Mouse (Mus musculus) midbrain, embryonic 13.5 days (tissue): ENCODE measurements around the gene Neurl1b. TPM values are rescaled to one million over a fixed set of nuclear protein-coding genes. Genes with fewer than 3 reads are reported as not detected.

Experiments used
- ATAC-seq: fragments of 200-750 bp; cut with Nextera tagmentation; 2 replicates; pipeline ENCODE4 v1.8.0; 2017; ENCODE audit warnings: mild to moderate bottlenecking, moderate TSS enrichment, moderate library complexity
- H3K27ac ChIP-seq: fragments of 300-500 bp; sonication (generic); 2 replicates; pipeline ENCODE4 v1.5.1; 2015; ENCODE audit warnings: inconsistent platforms, mild to moderate bottlenecking, moderate library complexity
- H3K27me3 ChIP-seq: fragments of 300-500 bp; sonication (generic); 2 replicates; pipeline ENCODE4 v1.6.1; 2015; ENCODE audit warnings: mild to moderate bottlenecking, inconsistent platforms
- H3K36me3 ChIP-seq: fragments of 300-500 bp; sonication (generic); 2 replicates; pipeline ENCODE4 v1.6.1; 2015; ENCODE audit warnings: mild to moderate bottlenecking, inconsistent platforms
- H3K4me1 ChIP-seq: fragments of 300-500 bp; sonication (generic); replicated peaks from 2 replicates; pipeline ENCODE4 v1.6.1; 2015; ENCODE audit warnings: inconsistent platforms
- H3K4me2 ChIP-seq: fragments of 300-500 bp; sonication (generic); replicated peaks from 2 replicates; pipeline ENCODE4 v1.6.1; 2015; ENCODE audit warnings: moderate library complexity, mild to moderate bottlenecking, inconsistent platforms
- H3K4me3 ChIP-seq: fragments of 300-500 bp; sonication (generic); replicated peaks from 2 replicates; pipeline ENCODE4 v1.5.1; 2015; ENCODE audit warnings: mild to moderate bottlenecking, inconsistent platforms
- H3K9ac ChIP-seq: fragments of 300-500 bp; sonication (generic); replicated peaks from 2 replicates; pipeline ENCODE4 v1.6.1; 2015; ENCODE audit warnings: mild to moderate bottlenecking, inconsistent platforms
- H3K9me3 ChIP-seq: fragments of 300-500 bp; sonication (generic); 2 replicates; pipeline ENCODE4 v1.6.1; 2016; ENCODE audit warnings: mild to moderate bottlenecking, inconsistent platforms
- WGBS: fragments of 180-500 bp; shearing (Covaris S2); methylation state at CpG from one replicate; pipeline ENCODE4 v1.1.7; 2015; 5-methylcytosine and 5-hydroxymethylcytosine counted together
- polyA plus RNA-seq: library from polyadenylated mRNA; unstranded; fragments of >200 nt; fragmentation: Nextera tagmentation; extraction: Ambion mirVana; gene quantifications from 2 replicates; pipeline ENCODE4 v1.2.1, GENCODE M21; 2015

Neurl1b gene
- polyA plus RNA-seq = 0.75 and 0.82 TPM in 2 replicates

GRCm38 (mm10) chr17:26414523-26415354, at the start of gene Neurl1b:
Gene Neurl1b (plus strand): TSS chr17:26414829.
- Histone ChIP-seq H3K9ac (peak within 1 kb of the TSS; percentile 86), H3K27ac (no peak within 1 kb of the TSS), H3K4me3 (peak within 1 kb of the TSS; percentile 80), H3K27me3 (peaks cover 54% of the 10 kb centered on the region), H3K9me3 (no peaks in the 10 kb centered on the region), H3K4me2 (peak within 1 kb of the TSS; percentile 99), H3K4me1 (peaks cover 15% of the 10 kb centered on the region), H3K36me3 (no peaks in the 10 kb centered on the region)
- WGBS = under 1% methylated on average over 97 of the region's 105 CpGs
- ATAC-seq = peak; percentile 70

DNA sequence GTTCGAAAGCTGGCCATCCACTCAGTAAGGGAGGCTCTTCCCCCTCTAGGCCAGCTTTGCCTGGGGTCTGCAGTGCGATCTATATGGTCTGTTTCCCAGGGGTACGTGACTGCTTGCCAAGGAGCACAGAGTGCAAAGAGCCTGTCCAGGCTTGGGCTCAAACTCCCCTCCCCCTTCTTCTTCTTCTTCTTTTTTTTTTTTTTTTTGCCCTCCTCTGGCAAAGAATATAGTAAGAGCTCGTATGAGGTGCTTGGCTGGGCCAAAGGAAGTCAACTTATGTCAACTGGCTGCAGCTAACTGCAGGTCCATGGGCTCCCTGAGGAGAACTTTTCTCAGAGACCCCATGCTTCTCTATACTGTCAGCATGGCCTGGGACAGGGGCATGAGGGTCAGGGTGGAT, 47.8 kb upstream of the Neurl1b start:
- Histone ChIP-seq H3K9me3 (no peaks in the 10 kb centered on the region), H3K4me1 (peaks cover 30% of the 10 kb centered on the region), H3K27ac (no peak overlapping the region), H3K4me3 (no peak overlapping the region), H3K36me3 (no peaks in the 10 kb centered on the region), H3K4me2 (no peak overlapping the region), H3K27me3 (no peaks in the 10 kb centered on the region), H3K9ac (no peak overlapping the region)
- ATAC-seq = no peak
- WGBS = 81% methylated on average over 4 of the region's 4 CpGs

DNA sequence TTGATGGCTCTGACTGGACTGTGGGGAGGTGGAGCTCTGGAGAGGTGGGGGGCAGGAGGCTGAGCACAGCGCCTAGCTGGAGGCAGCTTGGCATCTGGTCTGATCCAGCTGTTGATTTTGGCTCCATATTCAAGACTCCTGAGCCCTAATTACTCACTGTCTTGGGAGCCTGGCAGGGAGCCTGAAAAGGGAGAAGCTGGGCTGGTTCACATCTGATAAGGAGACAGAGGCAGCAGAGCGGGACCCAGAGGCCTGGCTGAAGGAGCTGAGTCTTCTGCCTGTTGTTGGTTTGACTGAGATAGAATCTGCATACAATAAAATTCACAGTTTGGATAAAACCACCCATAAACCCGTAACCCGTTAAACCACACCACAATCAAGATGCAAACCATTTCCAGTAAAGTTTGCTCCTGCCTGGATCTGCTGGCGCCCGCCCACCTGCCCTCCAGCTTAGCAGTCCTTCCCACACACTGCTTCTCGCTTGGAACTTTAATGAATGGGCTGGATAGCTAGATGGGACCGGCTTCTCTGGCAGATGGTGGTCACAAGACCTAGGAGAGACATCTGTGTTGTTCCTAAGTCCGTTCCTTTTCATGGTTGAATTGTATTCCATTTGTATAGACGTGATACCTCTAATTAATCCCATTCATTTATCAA, 46.2 kb upstream of the Neurl1b start:
- 76% methylated on average over 10 of the region's 10 CpGs for WGBS
- ATAC-seq = no peak
- Histone ChIP-seq H3K4me3 (no peak overlapping the region), H3K27me3 (no peaks in the 10 kb centered on the region), H3K27ac (no peak overlapping the region), H3K4me1 (peaks cover 15% of the 10 kb centered on the region), H3K4me2 (no peak overlapping the region), H3K9me3 (no peaks in the 10 kb centered on the region), H3K9ac (no peak overlapping the region), H3K36me3 (no peaks in the 10 kb centered on the region)

GRCm38 (mm10) chr17:26370521-26371245, 43.9 kb upstream of the Neurl1b start:
- H3K9me3 ChIP-seq = no peaks in the 10 kb centered on the region
- no peak overlapping the region for H3K4me2 ChIP-seq
- H3K27me3 ChIP-seq = no peaks in the 10 kb centered on the region
- H3K4me3 ChIP-seq = no peak overlapping the region
- H3K36me3 ChIP-seq = no peaks in the 10 kb centered on the region
- H3K9ac ChIP-seq = no peak overlapping the region
- 59% methylated on average over 9 of the region's 9 CpGs for WGBS
- no peaks in the 10 kb centered on the region; the same call in 1 of the 2 replicates for H3K4me1 ChIP-seq
- no peak for ATAC-seq
- no peak overlapping the region for H3K27ac ChIP-seq

DNA sequence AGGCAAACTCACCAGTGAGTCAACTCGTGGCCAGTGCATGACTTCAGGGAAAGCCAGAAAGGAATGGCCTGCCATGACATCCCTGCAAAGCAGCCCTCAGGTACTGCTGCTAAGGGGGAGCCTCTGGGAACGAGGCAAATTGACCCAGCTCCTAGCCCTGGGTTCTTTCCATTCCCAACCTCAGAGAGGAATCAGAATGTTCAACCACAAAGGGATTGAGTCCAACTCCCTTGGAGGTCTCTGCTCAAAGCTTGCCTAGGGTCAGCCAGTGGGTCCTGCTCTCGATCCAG, 43.4 kb upstream of the Neurl1b start:
- Histone ChIP-seq H3K4me3 (no peak overlapping the region), H3K36me3 (no peaks in the 10 kb centered on the region), H3K4me1 (no peaks in the 10 kb centered on the region; the same call in 1 of the 2 replicates), H3K27ac (no peak overlapping the region), H3K27me3 (no peaks in the 10 kb centered on the region), H3K9me3 (no peaks in the 10 kb centered on the region), H3K9ac (no peak overlapping the region), H3K4me2 (no peak overlapping the region)
- 72% methylated on average over 3 of the region's 3 CpGs for WGBS
- ATAC-seq = no peak

- H3K4me1 ChIP-seq = no peaks in the 10 kb centered on the region; the same call in 1 of the 2 replicates
- no peaks in the 10 kb centered on the region for H3K9me3 ChIP-seq
- WGBS = 79% methylated on average over 5 of the region's 5 CpGs
- H3K4me3 ChIP-seq = no peak overlapping the region
- no peak for ATAC-seq
- H3K4me2 ChIP-seq = no peak overlapping the region
- H3K36me3 ChIP-seq = no peaks in the 10 kb centered on the region
- no peaks in the 10 kb centered on the region for H3K27me3 ChIP-seq
- H3K27ac ChIP-seq = no peak overlapping the region
- no peak overlapping the region for H3K9ac ChIP-seq
Observed at GRCm38 (mm10) chr17:26373211-26373610, 41.4 kb upstream of the Neurl1b start.

GRCm38 (mm10) chr17:26376416-26376815, 38.2 kb upstream of the Neurl1b start:
- ATAC-seq = no peak
- Histone ChIP-seq H3K36me3 (no peaks in the 10 kb centered on the region), H3K9ac (no peak overlapping the region), H3K9me3 (no peaks in the 10 kb centered on the region), H3K4me1 (peaks cover 15% of the 10 kb centered on the region), H3K27ac (no peak overlapping the region), H3K4me2 (no peak overlapping the region), H3K27me3 (no peaks in the 10 kb centered on the region), H3K4me3 (no peak overlapping the region)
- WGBS = 86% methylated on average over 1 of the region's 1 CpGs

DNA sequence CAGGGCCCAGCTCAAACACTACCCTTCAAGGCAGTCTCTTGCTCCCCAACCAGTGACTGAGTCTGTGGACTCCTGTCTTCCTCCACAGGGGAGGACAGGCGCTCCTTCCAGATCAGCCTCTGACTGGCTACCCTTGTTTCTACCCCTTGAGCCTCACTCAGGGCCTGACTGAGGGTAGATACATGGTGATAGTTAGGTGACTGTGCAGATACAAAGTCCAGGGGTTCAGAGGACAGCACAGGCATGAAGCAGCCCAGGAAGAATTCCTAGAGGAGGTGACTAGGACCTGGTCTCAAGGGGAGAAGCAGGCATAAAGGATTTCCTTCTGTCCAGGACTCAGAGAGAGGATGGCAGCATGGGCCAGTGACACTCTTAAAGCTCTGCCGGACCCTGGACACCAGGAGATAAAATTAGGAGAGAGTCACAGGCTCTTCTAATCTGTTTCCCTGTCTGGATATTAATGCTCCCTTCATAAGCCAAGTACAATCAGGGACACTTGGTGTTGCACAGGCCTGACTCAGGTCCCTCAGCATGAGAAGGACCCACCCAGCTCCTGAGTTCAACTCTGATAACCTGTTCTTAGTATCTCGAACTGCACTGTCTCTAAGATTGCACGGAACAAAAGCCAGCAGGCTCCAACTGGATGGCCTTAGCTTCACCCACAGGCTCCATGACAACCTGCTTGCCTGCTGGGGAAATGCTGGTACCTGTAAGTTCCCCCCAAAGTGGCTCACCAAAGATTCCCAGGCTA, 37.5 kb upstream of the Neurl1b start:
- ATAC-seq = no peak
- Histone ChIP-seq H3K4me3 (no peak overlapping the region), H3K4me1 (peaks cover 23% of the 10 kb centered on the region), H3K36me3 (no peaks in the 10 kb centered on the region), H3K9me3 (no peaks in the 10 kb centered on the region), H3K9ac (no peak overlapping the region), H3K27me3 (no peaks in the 10 kb centered on the region), H3K27ac (no peak overlapping the region), H3K4me2 (no peak overlapping the region)
- 85% methylated on average over 4 of the region's 4 CpGs for whole genome bisulfite sequencing

- peak overlapping the region; percentile 61 for H3K27ac ChIP-seq
- H3K4me2 ChIP-seq = peak overlapping the region; percentile 31; the same call in 1 of the 2 replicates
- ATAC-seq = peak; percentile 73
- no peaks in the 10 kb centered on the region for H3K9me3 ChIP-seq
- 50% methylated on average over 7 of the region's 8 CpGs for WGBS
- H3K27me3 ChIP-seq = no peaks in the 10 kb centered on the region
- H3K4me1 ChIP-seq = peaks cover 24% of the 10 kb centered on the region
- no peak overlapping the region for H3K9ac ChIP-seq
- H3K4me3 ChIP-seq = no peak overlapping the region
- H3K36me3 ChIP-seq = no peaks in the 10 kb centered on the region
Observed at GRCm38 (mm10) chr17:26380280-26380985, 34.2 kb upstream of the Neurl1b start.

- Histone ChIP-seq H3K9me3 (no peaks in the 10 kb centered on the region), H3K9ac (no peak overlapping the region), H3K4me1 (peaks cover 24% of the 10 kb centered on the region), H3K27me3 (no peaks in the 10 kb centered on the region), H3K4me2 (peak overlapping the region; percentile 31; the same call in 1 of the 2 replicates), H3K36me3 (no peaks in the 10 kb centered on the region), H3K27ac (peak overlapping the region; percentile 61), H3K4me3 (no peak overlapping the region)
- ATAC-seq = peak; percentile 80
- WGBS = 39% methylated on average over 4 of the region's 4 CpGs
Observed at GRCm38 (mm10) chr17:26380986-26381446, 33.6 kb upstream of the Neurl1b start.

- Histone ChIP-seq H3K36me3 (no peaks in the 10 kb centered on the region), H3K27me3 (no peaks in the 10 kb centered on the region), H3K4me2 (no peak overlapping the region), H3K4me3 (no peak overlapping the region), H3K9ac (no peak overlapping the region), H3K27ac (peak overlapping the region; percentile 61), H3K4me1 (peaks cover 24% of the 10 kb centered on the region), H3K9me3 (no peaks in the 10 kb centered on the region)
- 67% methylated on average over 5 of the region's 5 CpGs for WGBS
- ATAC-seq = peak; percentile 2; the same call in 1 of the 2 replicates
Observed at GRCm38 (mm10) chr17:26381613-26382012, 33.0 kb upstream of the Neurl1b start.
